Mouse (Mus musculus): ENCODE results near the gene Chl1.

DNA sequence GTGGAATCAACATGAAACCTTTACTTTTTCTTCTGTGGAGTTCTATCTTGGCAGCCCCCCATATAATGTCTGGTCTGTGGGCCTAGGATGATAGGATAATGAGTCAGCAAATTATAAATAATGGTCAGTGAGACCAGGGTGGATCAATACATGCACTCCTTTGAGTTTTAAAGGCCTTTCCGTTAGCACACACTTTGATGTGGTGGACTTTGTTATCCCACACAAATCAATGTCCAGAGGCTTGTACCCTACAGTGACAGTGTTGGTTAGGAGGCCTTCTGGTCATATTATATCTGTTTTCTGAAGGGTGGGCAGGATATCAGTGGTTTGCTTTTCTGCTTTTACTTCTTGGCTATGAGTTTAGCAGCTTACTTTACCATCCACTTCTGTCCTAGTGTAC lies 62.3 kb downstream of the Chl1 start:
- no peak for TF ChIP-seq CHD2 (IDR thresholded peaks at IDR 0.05; ENCODE audit: low read depth, low read length)
- no peak for TF ChIP-seq ZNF384 (IDR thresholded peaks at IDR 0.05; ENCODE audit: low read depth, low read length)
- no peak for TF ChIP-seq ZC3H11A (IDR thresholded peaks at IDR 0.05; ENCODE audit: borderline replicate concordance, low read depth, low read length)

Data from ES-E14 (cell line).